Mouse (Mus musculus): ENCODE data around the gene Naif1. TPM values are rescaled to one million over a fixed set of nuclear protein-coding genes. Genes with fewer than 3 reads are reported as not detected.

Gene Naif1
- polyA plus RNA-seq (2017; shearing (Covaris generic)), result 6.4 TPM

GRCm38 (mm10) chr2:32449761-32450754 lies at the start of gene Naif1:
Naif1 (plus strand) TSS chr2:32450457.

GRCm38 (mm10) chr2:32450881-32451844 lies 906 bp downstream of the Naif1 start, which contains the start of gene Slc25a25:
Slc25a25 (minus strand) TSS chr2:32451445.

Other genes with a start within 250 kb of the Naif1 start
- gene Pomt1, start 213.9 kb upstream of the Naif1 start, polyA plus RNA-seq (2017; shearing (Covaris generic)), result 4.0 TPM
- 73.0 TPM for gene Uck1, start 190.3 kb upstream of the Naif1 start, polyA plus RNA-seq (2017; shearing (Covaris generic))
- 31.9 TPM for gene Golga2, start 163.1 kb upstream of the Naif1 start, polyA plus RNA-seq (2017; shearing (Covaris generic))
- 170 TPM for gene Swi5, start 162.4 kb upstream of the Naif1 start, polyA plus RNA-seq (2017; shearing (Covaris generic))
- 118 TPM for gene Ciz1, start 98.1 kb upstream of the Naif1 start, polyA plus RNA-seq (2017; shearing (Covaris generic))
- not detected for gene Dnm1, start 97.1 kb upstream of the Naif1 start, polyA plus RNA-seq (2017; shearing (Covaris generic))
- 43.5 TPM for gene 1110008P14Rik, start 68.5 kb upstream of the Naif1 start, polyA plus RNA-seq (2017; shearing (Covaris generic))
- gene Lcn2, start 62.2 kb upstream of the Naif1 start, polyA plus RNA-seq (2017; shearing (Covaris generic)), result not detected
- 11.4 TPM for gene Ptges2, start 54.6 kb upstream of the Naif1 start, polyA plus RNA-seq (2017; shearing (Covaris generic))
- gene Slc25a25, start 988 bp downstream of the Naif1 start, polyA plus RNA-seq (2017; shearing (Covaris generic)), result 41.6 TPM
- gene Fam102a, start 84.9 kb downstream of the Naif1 start, polyA plus RNA-seq (2017; shearing (Covaris generic)), result 148 TPM
- gene Dpm2, start 120.4 kb downstream of the Naif1 start, polyA plus RNA-seq (2017; shearing (Covaris generic)), result 68.5 TPM
- not detected for gene Pip5kl1, start 124.3 kb downstream of the Naif1 start, polyA plus RNA-seq (2017; shearing (Covaris generic))
- gene 9430097D07Rik, start 125.2 kb downstream of the Naif1 start, polyA plus RNA-seq (2017; shearing (Covaris generic)), result not detected
- 25.4 TPM for gene St6galnac4, start 136.6 kb downstream of the Naif1 start, polyA plus RNA-seq (2017; shearing (Covaris generic))
- 2.7 TPM for gene St6galnac6, start 149.3 kb downstream of the Naif1 start, polyA plus RNA-seq (2017; shearing (Covaris generic))
- gene Ak1, start 171.3 kb downstream of the Naif1 start, polyA plus RNA-seq (2017; shearing (Covaris generic)), result not detected
- gene Eng, start 196.1 kb downstream of the Naif1 start, polyA plus RNA-seq (2017; shearing (Covaris generic)), result not detected

Data from effector memory CD4-positive, alpha-beta T cell, adult 5 months (primary cell).